Mouse (Mus musculus) midbrain, embryonic 14.5 days (tissue): ENCODE measurements around the gene Sfxn3. TPM values are rescaled to one million over a fixed set of nuclear protein-coding genes. Genes with fewer than 3 reads are reported as not detected.

Experiments
- ATAC-seq: fragments of 200-750 bp; cut with Nextera tagmentation; 2 replicates; pipeline ENCODE4 v1.8.0; 2017; ENCODE audit warnings: moderate number of reproducible peaks, moderate library complexity; ENCODE audit not compliant: low FRiP score, low TSS enrichment
- DNase-seq: peaks from one replicate; pipeline ENCODE4 v3.0.0-alpha.2; 2015
- H3K27ac ChIP-seq: fragments of 300-500 bp; sonication (generic); replicated peaks from 2 replicates; pipeline ENCODE4 v1.5.1; 2014; ENCODE audit warnings: mild to moderate bottlenecking, low read depth, low read length, moderate library complexity
- H3K27me3 ChIP-seq: fragments of 300-500 bp; sonication (generic); 2 replicates; pipeline ENCODE4 v1.6.1; 2014; ENCODE audit warnings: low read length, control low read depth, mixed read lengths; ENCODE audit not compliant: control insufficient read depth, insufficient read depth
- H3K36me3 ChIP-seq: fragments of 300-500 bp; sonication (generic); 2 replicates; pipeline ENCODE4 v1.6.1; 2014; ENCODE audit warnings: low read length, control low read depth; ENCODE audit not compliant: control insufficient read depth, insufficient read depth
- H3K4me1 ChIP-seq: fragments of 300-500 bp; sonication (generic); 2 replicates; pipeline ENCODE4 v1.6.1; 2014; ENCODE audit warnings: mild to moderate bottlenecking, antibody characterized with exemption, low read length, control low read depth; ENCODE audit not compliant: control insufficient read depth, insufficient read depth
- H3K4me2 ChIP-seq: fragments of 300-500 bp; sonication (generic); 2 replicates; pipeline ENCODE4 v1.6.1; 2014; ENCODE audit warnings: mild to moderate bottlenecking, low read length, moderate library complexity
- H3K4me3 ChIP-seq: fragments of 300-500 bp; sonication (generic); replicated peaks from 2 replicates; pipeline ENCODE4 v1.5.1; 2014; ENCODE audit warnings: low read depth, low read length
- H3K9ac ChIP-seq: fragments of 300-500 bp; sonication (generic); replicated peaks from 2 replicates; pipeline ENCODE4 v1.6.1; 2014; ENCODE audit warnings: mild to moderate bottlenecking, low read length, moderate library complexity
- H3K9me3 ChIP-seq: fragments of 300-500 bp; sonication (generic); 2 replicates; pipeline ENCODE4 v1.6.1; 2016; ENCODE audit warnings: low read length, control low read depth, mixed read lengths; ENCODE audit not compliant: control insufficient read depth
- WGBS: fragments of 180-500 bp; shearing (Covaris S2); extraction: QIAGEN DNeasy Blood & Tissue Kit; methylation state at CpG from one replicate; pipeline ENCODE4 v1.1.7; 2014; 5-methylcytosine and 5-hydroxymethylcytosine counted together
- polyA plus RNA-seq: library from polyadenylated mRNA; unstranded; fragments of >200 nt; fragmentation: Nextera tagmentation; extraction: Ambion mirVana; gene quantifications from 2 replicates; pipeline ENCODE4 v1.2.1, GENCODE M21; 2014

The Sfxn3 gene
- polyA plus RNA-seq, 1 experiment from 2014 or later = 71.1 TPM

- H3K4me1 ChIP-seq = peaks cover 5% of the 10 kb centered on the region
- no peak for DNase-seq
- no peak overlapping the region for H3K27ac ChIP-seq
- no peak for ATAC-seq
- WGBS = 94% methylated on average over 37 of the region's 37 CpGs
- peaks cover 51% of the 10 kb centered on the region for H3K36me3 ChIP-seq
- H3K4me2 ChIP-seq = no peak overlapping the region
- H3K9ac ChIP-seq = no peak overlapping the region
- H3K4me3 ChIP-seq = no peak overlapping the region
- H3K9me3 ChIP-seq = no peaks in the 10 kb centered on the region
- no peaks in the 10 kb centered on the region for H3K27me3 ChIP-seq
Observed at GRCm38 (mm10) chr19:45025937-45026568, 21.2 kb upstream of the Sfxn3 start.

GRCm38 (mm10) chr19:45026958-45027670, 20.2 kb upstream of the Sfxn3 start:
- Histone ChIP-seq H3K27ac (0 out of 2 replicates have a peak overlapping the region, but pooled peaks have one; percentile 5), H3K27me3 (no peaks in the 10 kb centered on the region), H3K9me3 (no peaks in the 10 kb centered on the region), H3K4me3 (no peak overlapping the region), H3K4me1 (0 out of 2 replicates have a peak, but pooled peaks cover 3% of the 10 kb centered on the region), H3K4me2 (no peak overlapping the region), H3K9ac (no peak overlapping the region), H3K36me3 (peaks cover 46% of the 10 kb centered on the region)
- no peak for DNase-seq
- no peak for ATAC-seq
- WGBS = 89% methylated on average over 6 of the region's 6 CpGs

- WGBS = 79% methylated on average over 6 of the region's 6 CpGs
- DNase-seq = no peak
Observed at GRCm38 (mm10) chr19:45027848-45028247, 19.5 kb upstream of the Sfxn3 start.

GRCm38 (mm10) chr19:45028746-45029145, 18.6 kb upstream of the Sfxn3 start:
- Histone ChIP-seq H3K4me2 (no peak overlapping the region), H3K9ac (no peak overlapping the region), H3K27me3 (no peaks in the 10 kb centered on the region), H3K9me3 (no peaks in the 10 kb centered on the region), H3K4me3 (no peak overlapping the region), H3K36me3 (peaks cover 42% of the 10 kb centered on the region), H3K27ac (no peak overlapping the region), H3K4me1 (0 out of 2 replicates have a peak, but pooled peaks cover 3% of the 10 kb centered on the region)
- 62% methylated on average over 19 of the region's 19 CpGs for WGBS
- DNase-seq = no peak
- ATAC-seq = no peak

More at GRCm38 (mm10) chr19:45027848-45028247, 19.5 kb upstream of the Sfxn3 start:
- peaks cover 46% of the 10 kb centered on the region for H3K36me3 ChIP-seq
- H3K27me3 ChIP-seq = no peaks in the 10 kb centered on the region
- H3K4me1 ChIP-seq = 0 out of 2 replicates have a peak, but pooled peaks cover 3% of the 10 kb centered on the region
- H3K4me3 ChIP-seq = no peak overlapping the region
- no peaks in the 10 kb centered on the region for H3K9me3 ChIP-seq
- H3K4me2 ChIP-seq = no peak overlapping the region
- H3K9ac ChIP-seq = no peak overlapping the region
- no peak for ATAC-seq
- H3K27ac ChIP-seq = 0 out of 2 replicates have a peak overlapping the region, but pooled peaks have one; percentile 5

- ATAC-seq (peak; percentile 7; the same call in 1 of the 2 replicates), DNase-seq (no peak)
- Histone ChIP-seq H3K9ac (no peak overlapping the region), H3K9me3 (no peaks in the 10 kb centered on the region), H3K4me2 (no peak overlapping the region), H3K4me1 (0 out of 2 replicates have a peak, but pooled peaks cover 3% of the 10 kb centered on the region), H3K4me3 (no peak overlapping the region), H3K36me3 (peaks cover 35% of the 10 kb centered on the region), H3K27me3 (no peaks in the 10 kb centered on the region), H3K27ac (no peak overlapping the region)
- WGBS = 45% methylated on average over 9 of the region's 9 CpGs
Observed at GRCm38 (mm10) chr19:45029571-45029970, 17.7 kb upstream of the Sfxn3 start.

- Histone ChIP-seq H3K27me3 (no peaks in the 10 kb centered on the region), H3K9me3 (no peaks in the 10 kb centered on the region), H3K27ac (no peak overlapping the region), H3K4me3 (no peak overlapping the region), H3K36me3 (peaks cover 30% of the 10 kb centered on the region), H3K4me2 (no peak overlapping the region), H3K9ac (no peak overlapping the region), H3K4me1 (0 out of 2 replicates have a peak, but pooled peaks cover 3% of the 10 kb centered on the region)
- DNase-seq (peak; percentile 59), ATAC-seq (peak; percentile 6; the same call in 1 of the 2 replicates)
- WGBS = 42% methylated on average over 8 of the region's 8 CpGs
Observed at GRCm38 (mm10) chr19:45030111-45030510, 17.2 kb upstream of the Sfxn3 start.

- WGBS = 41% methylated on average over 20 of the region's 20 CpGs
- H3K9me3 ChIP-seq = no peaks in the 10 kb centered on the region
- H3K4me3 ChIP-seq = no peak overlapping the region
- ATAC-seq = peak; percentile 29; the same call in 1 of the 2 replicates
- H3K4me1 ChIP-seq = 0 out of 2 replicates have a peak, but pooled peaks cover 3% of the 10 kb centered on the region
- no peaks in the 10 kb centered on the region for H3K27me3 ChIP-seq
- H3K36me3 ChIP-seq = peaks cover 22% of the 10 kb centered on the region
- DNase-seq = peak; percentile 94
- H3K27ac ChIP-seq = no peak overlapping the region
- H3K4me2 ChIP-seq = peak overlapping the region; percentile 29; the same call in 1 of the 2 replicates
- no peak overlapping the region for H3K9ac ChIP-seq
Observed at GRCm38 (mm10) chr19:45030746-45031693, 16.3 kb upstream of the Sfxn3 start.

GRCm38 (mm10) chr19:45031780-45032179, 15.5 kb upstream of the Sfxn3 start:
- no peak for ATAC-seq

More at GRCm38 (mm10) chr19:45031780-45032179, 15.5 kb upstream of the Sfxn3 start:
- Histone ChIP-seq H3K4me1 (0 out of 2 replicates have a peak, but pooled peaks cover 3% of the 10 kb centered on the region), H3K9me3 (no peaks in the 10 kb centered on the region), H3K4me3 (no peak overlapping the region), H3K27ac (no peak overlapping the region), H3K36me3 (peaks cover 14% of the 10 kb centered on the region), H3K9ac (no peak overlapping the region), H3K27me3 (no peaks in the 10 kb centered on the region), H3K4me2 (no peak overlapping the region)
- WGBS = 18% methylated on average over 4 of the region's 4 CpGs
- DNase-seq = peak; percentile 87
